Mouse (Mus musculus) liver, postnatal 0 days (tissue): ENCODE measurements around the gene Cryba4. TPM values are rescaled to one million over a fixed set of nuclear protein-coding genes. Genes with fewer than 3 reads are reported as not detected.

Experiments
- ATAC-seq: fragments of 200-750 bp; cut with Nextera tagmentation; 2 replicates; pipeline ENCODE4 v1.8.0; 2017; ENCODE audit warnings: mild to moderate bottlenecking, moderate library complexity
- DNase-seq: peaks from one replicate; pipeline ENCODE4 v3.0.0-alpha.2; 2016
- H3K27ac ChIP-seq: fragments of 300-500 bp; sonication (generic); 2 replicates; pipeline ENCODE4 v1.5.1; 2014; ENCODE audit warnings: antibody characterized with exemption, moderate library complexity, mild to moderate bottlenecking, low read depth
- H3K27me3 ChIP-seq: fragments of 300-500 bp; sonication (generic); 2 replicates; pipeline ENCODE4 v1.6.1; 2014; ENCODE audit warnings: low read length, control low read depth, mixed read lengths; ENCODE audit not compliant: insufficient read depth
- H3K36me3 ChIP-seq: fragments of 300-500 bp; sonication (generic); replicated peaks from 2 replicates; pipeline ENCODE4 v1.6.1; 2014; ENCODE audit warnings: mild to moderate bottlenecking, control low read depth, low read length, moderate library complexity, mixed read lengths; ENCODE audit not compliant: insufficient read depth
- H3K4me1 ChIP-seq: fragments of 300-500 bp; sonication (generic); 2 replicates; pipeline ENCODE4 v1.6.1; 2014; ENCODE audit warnings: antibody characterized with exemption, mild to moderate bottlenecking, control low read depth; ENCODE audit not compliant: insufficient read depth
- H3K4me2 ChIP-seq: fragments of 300-500 bp; sonication (generic); 2 replicates; pipeline ENCODE4 v1.6.1; 2014; ENCODE audit warnings: low read depth, mild to moderate bottlenecking, low read length, moderate library complexity, mixed read lengths
- H3K4me3 ChIP-seq: fragments of 300-500 bp; sonication (generic); 2 replicates; pipeline ENCODE4 v1.5.1; 2014; ENCODE audit warnings: low read depth, low read length
- H3K9ac ChIP-seq: fragments of 300-500 bp; sonication (generic); replicated peaks from 2 replicates; pipeline ENCODE4 v1.6.1; 2014; ENCODE audit warnings: mild to moderate bottlenecking, moderate library complexity
- H3K9me3 ChIP-seq: fragments of 300-500 bp; sonication (generic); 2 replicates; pipeline ENCODE4 v1.6.1; 2016; ENCODE audit warnings: mild to moderate bottlenecking, control low read depth, low read length, mixed read lengths
- CTCF ChIP-seq: sonication (generic); IDR thresholded peaks from 2 replicates; pipeline ENCODE4 v1.5.1; 2016; ENCODE audit warnings: antibody characterized with exemption, low read depth
- EP300 ChIP-seq: IDR thresholded peaks from 2 replicates; pipeline ENCODE4 v1.6.1; 2016; ENCODE audit warnings: antibody characterized with exemption, low read depth, mild to moderate bottlenecking
- WGBS: fragments of 180-500 bp; shearing (Covaris S2); extraction: QIAGEN DNeasy Blood & Tissue Kit; methylation state at CpG from one replicate; pipeline ENCODE4 v1.1.7; 2014; ENCODE audit not compliant: insufficient replicate concordance; 5-methylcytosine and 5-hydroxymethylcytosine counted together
- polyA plus RNA-seq: library from polyadenylated mRNA; unstranded; fragments of >200 nt; fragmentation: Nextera tagmentation; extraction: Ambion mirVana; gene quantifications from 2 replicates; pipeline ENCODE4 v1.2.1, GENCODE M21; 2015

Gene Cryba4
- polyA plus RNA-seq, 1 experiment from 2014 or later = 0.86 TPM

DNA sequence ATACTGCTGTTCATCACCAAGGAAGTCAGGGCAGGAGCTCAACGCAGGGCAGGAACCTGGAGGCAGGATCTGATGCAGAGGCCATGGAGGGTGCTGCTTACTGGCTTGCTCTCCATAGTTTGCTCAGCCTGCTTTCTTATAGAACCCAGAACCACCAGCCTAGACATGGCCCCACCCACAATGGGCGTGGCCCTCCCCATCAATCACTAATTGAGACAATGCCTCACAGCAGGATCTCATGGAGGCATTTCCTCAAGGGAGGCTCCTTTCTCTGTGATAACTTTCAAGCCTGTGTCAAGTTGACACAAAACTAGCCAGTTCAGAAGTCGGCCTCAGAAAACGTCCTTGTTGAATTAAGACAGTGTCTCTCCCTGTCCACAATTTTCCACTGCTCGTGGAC is 16.5 kb downstream of the Cryba4 start:
- Histone ChIP-seq H3K36me3 (no peaks in the 10 kb centered on the region), H3K4me2 (no peak overlapping the region), H3K27me3 (peaks cover 8% of the 10 kb centered on the region; the same call in 1 of the 2 replicates), H3K9me3 (no peaks in the 10 kb centered on the region), H3K4me1 (no peaks in the 10 kb centered on the region; the same call in 1 of the 2 replicates), H3K27ac (no peak overlapping the region), H3K4me3 (no peak overlapping the region), H3K9ac (no peak overlapping the region)
- WGBS = 68% methylated on average over 5 of the region's 5 CpGs
- no peak for TF ChIP-seq CTCF
- ATAC-seq (no peak), DNase-seq (no peak)

DNA sequence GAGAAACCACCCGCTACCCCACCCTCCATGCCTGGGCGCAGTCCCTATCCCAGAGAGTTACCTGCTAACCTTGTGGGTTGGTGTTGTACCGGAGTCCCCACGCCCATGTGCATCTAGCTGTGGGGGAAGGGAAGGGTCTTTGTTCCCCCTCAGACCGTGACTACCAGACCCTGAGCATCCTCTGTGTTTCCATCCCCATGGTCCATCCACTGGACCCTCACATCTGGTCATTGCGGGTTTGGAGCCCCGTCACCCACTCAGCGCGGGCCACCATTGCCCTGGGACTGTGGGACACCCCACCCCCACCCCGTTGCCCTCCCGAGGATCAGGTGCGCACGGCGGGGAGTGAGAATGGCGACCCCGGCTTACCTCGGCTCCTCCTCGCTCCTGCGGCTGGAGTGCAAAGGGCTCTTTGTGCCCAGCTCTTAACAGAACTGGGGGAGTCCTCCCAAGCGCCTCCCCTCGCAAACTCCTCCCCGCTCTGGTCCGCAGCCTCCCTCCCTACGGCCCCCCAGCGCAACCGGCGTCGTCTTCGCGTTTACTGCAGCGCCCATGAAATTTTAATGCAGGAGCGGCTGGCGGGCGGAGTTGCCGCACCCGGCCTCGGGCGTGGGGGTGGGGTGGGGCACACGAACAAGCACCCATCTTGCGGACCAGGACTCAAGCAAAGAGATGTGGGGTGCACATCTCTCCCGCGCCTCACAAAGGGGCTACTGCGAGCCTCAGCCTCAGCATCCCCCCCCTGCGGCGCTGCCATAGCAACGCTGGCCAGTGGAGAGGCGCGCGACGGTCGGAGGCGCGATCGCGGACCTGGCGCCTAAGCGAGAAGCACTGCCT is 23.9 kb downstream of the Cryba4 start:
- H3K9me3 ChIP-seq = no peaks in the 10 kb centered on the region
- no peak overlapping the region for H3K4me2 ChIP-seq
- no peaks in the 10 kb centered on the region for H3K36me3 ChIP-seq
- no peak overlapping the region for H3K9ac ChIP-seq
- H3K4me3 ChIP-seq = no peak overlapping the region
- 2% methylated on average over 56 of the region's 57 CpGs for WGBS
- peaks cover 52% of the 10 kb centered on the region for H3K27me3 ChIP-seq
- H3K4me1 ChIP-seq = 0 out of 2 replicates have a peak, but pooled peaks cover 2% of the 10 kb centered on the region
- no peak overlapping the region for H3K27ac ChIP-seq
- TF ChIP-seq CTCF = no peak
- no peak for TF ChIP-seq EP300
- ATAC-seq (no peak), DNase-seq (no peak)

- no peak for DNase-seq
- Histone ChIP-seq H3K27ac (no peak overlapping the region), H3K9me3 (no peaks in the 10 kb centered on the region), H3K36me3 (no peaks in the 10 kb centered on the region), H3K27me3 (peaks cover 52% of the 10 kb centered on the region), H3K4me2 (no peak overlapping the region), H3K4me3 (no peak overlapping the region), H3K4me1 (0 out of 2 replicates have a peak, but pooled peaks cover 2% of the 10 kb centered on the region), H3K9ac (no peak overlapping the region)
- TF ChIP-seq EP300 (no peak), CTCF (no peak)
- no peak for ATAC-seq
- 4% methylated on average over 13 of the region's 13 CpGs for WGBS
Observed at GRCm38 (mm10) chr5:112227898-112228239, 24.4 kb downstream of the Cryba4 start.

GRCm38 (mm10) chr5:112227354-112227753 is 25.0 kb downstream of the Cryba4 start:
- H3K4me3 ChIP-seq = peak overlapping the region; percentile 15; the same call in 1 of the 2 replicates
- H3K4me2 ChIP-seq = no peak overlapping the region
- DNase-seq (no peak), ATAC-seq (no peak)
- H3K36me3 ChIP-seq = no peaks in the 10 kb centered on the region
- 1% methylated on average over 30 of the region's 30 CpGs for WGBS
- H3K4me1 ChIP-seq = 0 out of 2 replicates have a peak, but pooled peaks cover 2% of the 10 kb centered on the region
- peaks cover 52% of the 10 kb centered on the region for H3K27me3 ChIP-seq
- TF ChIP-seq CTCF (no peak), EP300 (no peak)
- no peak overlapping the region for H3K9ac ChIP-seq
- no peaks in the 10 kb centered on the region for H3K9me3 ChIP-seq
- no peak overlapping the region for H3K27ac ChIP-seq

DNA sequence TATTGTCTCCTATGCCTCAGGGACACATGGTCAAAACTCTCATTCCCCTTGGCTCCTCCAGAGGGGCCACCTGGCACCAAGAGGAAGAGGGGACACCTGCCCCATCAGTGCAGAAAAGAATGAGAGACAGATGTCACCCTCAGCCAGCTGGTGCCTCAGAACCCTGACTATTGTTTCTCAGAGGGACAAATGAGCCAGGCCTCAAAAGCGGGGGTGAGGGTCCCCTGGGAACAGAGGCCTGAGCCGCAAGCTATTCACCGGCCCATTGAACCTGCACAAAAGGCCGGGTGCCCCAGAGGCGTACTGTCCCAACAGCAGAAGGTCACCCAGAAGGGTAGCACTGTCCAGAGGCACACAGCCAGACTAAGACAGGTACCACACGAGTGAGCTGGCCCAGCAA is 26.7 kb downstream of the Cryba4 start:
- H3K27ac ChIP-seq = no peak overlapping the region
- no peaks in the 10 kb centered on the region for H3K36me3 ChIP-seq
- no peak for TF ChIP-seq EP300
- TF ChIP-seq CTCF = no peak
- no peak overlapping the region for H3K9ac ChIP-seq
- no peak overlapping the region for H3K4me2 ChIP-seq
- ATAC-seq (no peak), DNase-seq (no peak)
- no peaks in the 10 kb centered on the region for H3K9me3 ChIP-seq
- 62% methylated on average over 6 of the region's 6 CpGs for WGBS
- peaks cover 52% of the 10 kb centered on the region for H3K27me3 ChIP-seq
- H3K4me1 ChIP-seq = 0 out of 2 replicates have a peak, but pooled peaks cover 2% of the 10 kb centered on the region
- H3K4me3 ChIP-seq = no peak overlapping the region

DNA sequence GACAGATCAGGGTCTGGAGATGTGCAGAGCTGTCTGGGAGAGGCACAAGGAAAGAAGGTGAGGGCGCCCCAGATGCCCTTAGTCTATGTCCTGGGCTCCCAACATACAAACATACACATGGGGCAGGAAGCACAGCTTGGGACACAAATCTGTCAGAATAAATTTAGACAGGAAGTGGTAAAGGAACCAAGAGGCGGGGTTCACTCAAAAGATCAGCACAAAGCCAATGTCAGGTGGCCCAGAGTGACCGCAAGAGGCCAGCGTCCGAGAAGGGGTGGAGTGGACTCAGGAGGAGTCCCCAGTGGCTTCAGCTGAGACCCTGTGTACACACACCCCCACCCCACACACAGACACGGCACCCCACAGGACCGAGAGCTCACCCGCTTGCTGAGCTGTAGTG is 32.1 kb downstream of the Cryba4 start:
- TF ChIP-seq CTCF (no peak), EP300 (no peak)
- Histone ChIP-seq H3K9ac (no peak overlapping the region), H3K27me3 (0 out of 2 replicates have a peak, but pooled peaks cover 7% of the 10 kb centered on the region), H3K27ac (no peak overlapping the region), H3K4me1 (0 out of 2 replicates have a peak, but pooled peaks cover 5% of the 10 kb centered on the region), H3K9me3 (no peaks in the 10 kb centered on the region), H3K36me3 (no peaks in the 10 kb centered on the region), H3K4me2 (no peak overlapping the region), H3K4me3 (no peak overlapping the region)
- DNase-seq = no peak
- WGBS = 38% methylated on average over 7 of the region's 8 CpGs
- no peak for ATAC-seq
